Mouse (Mus musculus): ENCODE measurements around the gene Ints1.

Gene Ints1

GRCm38 (mm10) chr5:139775216-139775926, at the start of gene Ints1:
Gene Ints1, minus strand, starts transcription at chr5:139775674.
- peak; percentile 97 for DNase-seq (ENCODE audit: low read depth, low spot score)

- DNase-seq (ENCODE audit: low read depth, low spot score) = no peak
These were observed 49.1 kb upstream of the Ints1 start for GRCm38 (mm10) chr5:139824531-139824930.

- peak; percentile 50 for DNase-seq (ENCODE audit: low read depth, low spot score)
These were observed 46.3 kb upstream of the Ints1 start for GRCm38 (mm10) chr5:139821466-139822459.

GRCm38 (mm10) chr5:139819538-139820181, 44.2 kb upstream of the Ints1 start, which contains the start of gene Tmem184a:
Gene Tmem184a, minus strand, starts transcription at chr5:139819917.
- DNase-seq (ENCODE audit: low read depth, low spot score) = no peak

GRCm38 (mm10) chr5:139818801-139819200, 43.3 kb upstream of the Ints1 start:
- DNase-seq (ENCODE audit: low read depth, low spot score) = no peak

GRCm38 (mm10) chr5:139818056-139818455, 42.6 kb upstream of the Ints1 start:
- no peak for DNase-seq (ENCODE audit: low read depth, low spot score)

- DNase-seq (ENCODE audit: low read depth, low spot score) = peak; percentile 23
These were observed 41.8 kb upstream of the Ints1 start for GRCm38 (mm10) chr5:139817292-139817691.

GRCm38 (mm10) chr5:139816445-139816844, 41.0 kb upstream of the Ints1 start:
- no peak for DNase-seq (ENCODE audit: low read depth, low spot score)

- no peak for DNase-seq (ENCODE audit: low read depth, low spot score)
These were observed 40.5 kb upstream of the Ints1 start for GRCm38 (mm10) chr5:139815964-139816363.

- no peak for DNase-seq (ENCODE audit: low read depth, low spot score)
These were observed 38.5 kb upstream of the Ints1 start for GRCm38 (mm10) chr5:139813963-139814381.

- no peak for DNase-seq (ENCODE audit: low read depth, low spot score)
These were observed 37.6 kb upstream of the Ints1 start for GRCm38 (mm10) chr5:139813126-139813490.

- no peak for DNase-seq (ENCODE audit: low read depth, low spot score)
These were observed 37.1 kb upstream of the Ints1 start for GRCm38 (mm10) chr5:139812398-139813125.

GRCm38 (mm10) chr5:139811677-139812397, 36.4 kb upstream of the Ints1 start:
- no peak for DNase-seq (ENCODE audit: low read depth, low spot score)

GRCm38 (mm10) chr5:139809397-139809796, 33.9 kb upstream of the Ints1 start:
- DNase-seq (ENCODE audit: low read depth, low spot score) = no peak

- no peak for DNase-seq (ENCODE audit: low read depth, low spot score)
These were observed 30.4 kb upstream of the Ints1 start for GRCm38 (mm10) chr5:139805924-139806323.

- DNase-seq (ENCODE audit: low read depth, low spot score) = no peak
These were observed 29.2 kb upstream of the Ints1 start for GRCm38 (mm10) chr5:139804573-139805111.

GRCm38 (mm10) chr5:139804107-139804551, 28.7 kb upstream of the Ints1 start:
- peak; percentile 20 for DNase-seq (ENCODE audit: low read depth, low spot score)

- peak; percentile 72 for DNase-seq (ENCODE audit: low read depth, low spot score)
These were observed 28.2 kb upstream of the Ints1 start for GRCm38 (mm10) chr5:139803601-139804102.

- no peak for DNase-seq (ENCODE audit: low read depth, low spot score)
These were observed 27.7 kb upstream of the Ints1 start for GRCm38 (mm10) chr5:139803165-139803564.

- no peak for DNase-seq (ENCODE audit: low read depth, low spot score)
These were observed 26.4 kb upstream of the Ints1 start for GRCm38 (mm10) chr5:139801880-139802279.

Measured in mesoderm, embryonic 11.5 days (tissue).